Mouse (Mus musculus) heart, embryonic 14.5 days (tissue): ENCODE data around the gene Il4i1. TPM values are rescaled to one million over a fixed set of nuclear protein-coding genes. Genes with fewer than 3 reads are reported as not detected.

Source experiments
- ATAC-seq: fragments of 200-750 bp; cut with Nextera tagmentation; 2 replicates; pipeline ENCODE4 v1.8.0; 2017; ENCODE audit warnings: low read depth, moderate TSS enrichment; ENCODE audit not compliant: insufficient number of reproducible peaks, insufficient read depth, low FRiP score
- H3K27ac ChIP-seq, 2 experiments: fragments of 200-500 bp in 1 of 2; fragments of 300-500 bp in 1 of 2; sonication (generic) in 1 of 2; replicated peaks in 1 of 2; 2 replicates each; pipeline ENCODE4 v1.5.1; 2012 to 2014; ENCODE audit warnings: low read depth in 2 of 2, low read length in 2 of 2, control low read depth in 1 of 2, mild to moderate bottlenecking in 1 of 2, mixed read lengths in 1 of 2; ENCODE audit not compliant: control insufficient read depth in 1 of 2, insufficient read depth in 1 of 2
- H3K27me3 ChIP-seq: fragments of 300-500 bp; sonication (generic); 2 replicates; pipeline ENCODE4 v1.6.1; 2014; ENCODE audit warnings: mild to moderate bottlenecking, low read length, control low read depth; ENCODE audit not compliant: control insufficient read depth, insufficient read depth
- H3K36me3 ChIP-seq: fragments of 300-500 bp; sonication (generic); 2 replicates; pipeline ENCODE4 v1.6.1; 2014; ENCODE audit warnings: mild to moderate bottlenecking, control low read depth, low read length, mixed read lengths; ENCODE audit not compliant: control insufficient read depth, insufficient read depth
- H3K4me1 ChIP-seq, 2 experiments: fragments of 200-500 bp in 1 of 2; fragments of 300-500 bp in 1 of 2; sonication (generic) in 1 of 2; 2 replicates each; pipeline ENCODE4 v1.6.1; 2012 to 2014; ENCODE audit warnings: low read length in 2 of 2, control low read depth in 1 of 2, mixed read lengths in 1 of 2; ENCODE audit not compliant: control insufficient read depth in 2 of 2, insufficient read depth in 2 of 2
- H3K4me2 ChIP-seq: fragments of 300-500 bp; sonication (generic); 2 replicates; pipeline ENCODE4 v1.6.1; 2014; ENCODE audit warnings: mild to moderate bottlenecking, low read length
- H3K4me3 ChIP-seq, 2 experiments: fragments of 200-500 bp in 1 of 2; fragments of 300-500 bp in 1 of 2; sonication (generic) in 1 of 2; 2 replicates each; pipeline ENCODE4 v1.5.1; 2012 to 2014; ENCODE audit warnings: low read length in 2 of 2, mild to moderate bottlenecking in 2 of 2, control low read depth in 1 of 2, low read depth in 1 of 2, moderate library complexity in 1 of 2; ENCODE audit not compliant: control insufficient read depth in 1 of 2, insufficient read depth in 1 of 2
- H3K9ac ChIP-seq: fragments of 300-500 bp; sonication (generic); 2 replicates; pipeline ENCODE4 v1.6.1; 2014; ENCODE audit warnings: mild to moderate bottlenecking, low read length
- H3K9me3 ChIP-seq: fragments of 300-500 bp; sonication (generic); 2 replicates; pipeline ENCODE4 v1.6.1; 2016; ENCODE audit warnings: low read length, control low read depth; ENCODE audit not compliant: control insufficient read depth
- WGBS: fragments of 180-500 bp; shearing (Covaris S2); extraction: QIAGEN DNeasy Blood & Tissue Kit; methylation state at CpG from one replicate; pipeline ENCODE4 v1.1.7; 2014; 5-methylcytosine and 5-hydroxymethylcytosine counted together
- polyA plus RNA-seq: library from polyadenylated mRNA; unstranded; fragments of >200 nt; fragmentation: Nextera tagmentation; extraction: Ambion mirVana; gene quantifications from 2 replicates; pipeline ENCODE4 v1.2.1, GENCODE M21; 2014

Gene Il4i1
- polyA plus RNA-seq, 1 experiment from 2014 or later, result 0.91 TPM

- no peak overlapping the region for H3K9ac ChIP-seq
- no peak for ATAC-seq
- H3K9me3 ChIP-seq, result no peaks in the 10 kb centered on the region
- peaks cover 19 to 33% of the 10 kb centered on the region in 2 experiments for H3K4me1 ChIP-seq
- H3K27me3 ChIP-seq, result no peaks in the 10 kb centered on the region
- 59% methylated on average over 22 of the region's 22 CpGs for WGBS
- H3K27ac ChIP-seq, result no peak overlapping the region
- no peak overlapping the region for H3K4me2 ChIP-seq
- H3K36me3 ChIP-seq, result peaks cover 57% of the 10 kb centered on the region
- H3K4me3 ChIP-seq, result no peak overlapping the region
These were observed 44.6 kb downstream of the Il4i1 start for GRCm38 (mm10) chr7:44860576-44861428.

- no peaks in the 10 kb centered on the region for H3K9me3 ChIP-seq
- no peaks in the 10 kb centered on the region for H3K27me3 ChIP-seq
- H3K36me3 ChIP-seq, result peaks cover 61% of the 10 kb centered on the region
- H3K4me1 ChIP-seq, result peaks cover 22 to 37% of the 10 kb centered on the region in 2 experiments
- no peak overlapping the region for H3K4me2 ChIP-seq
- WGBS, result 88% methylated on average over 14 of the region's 14 CpGs
- no peak overlapping the region for H3K9ac ChIP-seq
- ATAC-seq, result no peak
- H3K4me3 ChIP-seq, result no peak overlapping the region
- no peak overlapping the region for H3K27ac ChIP-seq
These were observed 45.2 kb downstream of the Il4i1 start for GRCm38 (mm10) chr7:44861429-44861816.

- Histone ChIP-seq H3K4me3 (no peak overlapping the region), H3K4me1 (peaks cover 29 to 43% of the 10 kb centered on the region in 2 experiments), H3K27me3 (no peaks in the 10 kb centered on the region), H3K36me3 (peaks cover 65% of the 10 kb centered on the region), H3K27ac (no peak overlapping the region), H3K9ac (no peak overlapping the region), H3K4me2 (no peak overlapping the region), H3K9me3 (no peaks in the 10 kb centered on the region)
- ATAC-seq, result no peak
- 70% methylated on average over 8 of the region's 8 CpGs for WGBS
These were observed 46.2 kb downstream of the Il4i1 start for GRCm38 (mm10) chr7:44862434-44862833.

- no peak overlapping the region for H3K9ac ChIP-seq
- 90% methylated on average over 14 of the region's 14 CpGs for WGBS
These were observed 47.0 kb downstream of the Il4i1 start for GRCm38 (mm10) chr7:44863210-44863609.

GRCm38 (mm10) chr7:44863982-44864494, 47.9 kb downstream of the Il4i1 start:
- no peak for ATAC-seq
- Histone ChIP-seq H3K27ac (peak overlapping the region in 1 of 2 experiments; percentile 100; a peak in 1 of 4 replicates), H3K36me3 (peaks cover 62% of the 10 kb centered on the region), H3K4me3 (no peak overlapping the region), H3K9me3 (no peaks in the 10 kb centered on the region), H3K4me1 (peaks cover 38 to 46% of the 10 kb centered on the region in 2 experiments), H3K4me2 (no peak overlapping the region; the same call in 1 of the 2 replicates), H3K9ac (peak overlapping the region; percentile 97; the same call in 1 of the 2 replicates), H3K27me3 (no peaks in the 10 kb centered on the region)
- 87% methylated on average over 11 of the region's 11 CpGs for WGBS

More at GRCm38 (mm10) chr7:44863210-44863609, 47.0 kb downstream of the Il4i1 start:
- Histone ChIP-seq H3K4me1 (peaks cover 35 to 45% of the 10 kb centered on the region in 2 experiments), H3K36me3 (peaks cover 66% of the 10 kb centered on the region), H3K27ac (no peak overlapping the region; a peak in 1 of 4 replicates), H3K4me2 (no peak overlapping the region), H3K27me3 (no peaks in the 10 kb centered on the region), H3K4me3 (no peak overlapping the region), H3K9me3 (no peaks in the 10 kb centered on the region)
- ATAC-seq, result no peak

GRCm38 (mm10) chr7:44864595-44865542, 48.7 kb downstream of the Il4i1 start:
- Histone ChIP-seq H3K9ac (peak overlapping the region; percentile 97), H3K4me1 (peaks cover 38 to 46% of the 10 kb centered on the region in 2 experiments), H3K36me3 (peaks cover 54% of the 10 kb centered on the region), H3K4me2 (peak overlapping the region; percentile 92), H3K9me3 (no peaks in the 10 kb centered on the region), H3K27ac (peak overlapping the region; percentile 27 to 100), H3K27me3 (no peaks in the 10 kb centered on the region), H3K4me3 (no peak overlapping the region)
- WGBS, result 63% methylated on average over 24 of the region's 24 CpGs
- ATAC-seq, result no peak
